17 mouse cellular contexts compared by ENCODE assay signal in the genomic region with DNA sequence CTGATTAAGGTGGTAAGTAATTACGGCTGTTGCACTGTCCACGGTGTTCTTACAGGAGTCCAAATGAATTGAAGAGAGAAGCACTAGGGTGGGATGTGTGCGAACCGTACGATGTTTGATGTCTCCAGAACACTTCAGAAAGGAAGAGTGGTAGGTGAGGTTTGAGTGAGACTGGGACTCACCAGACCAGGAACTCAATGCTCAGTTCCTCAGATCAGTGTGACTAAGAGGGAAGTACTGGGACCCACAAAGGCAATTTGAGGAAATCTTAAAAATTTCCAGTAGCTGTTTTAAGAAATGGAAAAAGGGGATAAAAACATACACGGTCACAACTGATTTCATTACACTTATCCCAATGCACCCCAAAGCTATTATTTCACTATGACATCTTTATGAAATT.
DNase-seq lines count a peak whose midpoint lies in the region; ATAC-seq lines count a peak whose summit lies in the region.
"Had no signal": no experiment of that assay in that cellular context is flagged by ENCODE, and none has a peak within 500 bp of the region (broad histone marks: within the 10 kb centered on the region; RNA-seq: fewer than 3 reads in every experiment).

No protein-coding gene starts in this region.

- no peak overlapping the region for H3K4me3 ChIP-seq in forebrain, embryonic 12.5 days (replicated peaks)
- H3K4me3 ChIP-seq: embryonic facial prominence, embryonic 10.5 days; embryonic facial prominence, embryonic 12.5 days had no signal

- WGBS in forebrain, embryonic 12.5 days, result 95% methylated on average over 6 of the region's 6 CpGs

- H3K9ac ChIP-seq in forebrain, embryonic 12.5 days, result no peak overlapping the region
- H3K9ac ChIP-seq: embryonic facial prominence, embryonic 12.5 days had no signal

- H3K36me3 ChIP-seq in forebrain, embryonic 12.5 days (replicated peaks), result no peaks in the 10 kb centered on the region
- H3K36me3 ChIP-seq: embryonic facial prominence, embryonic 10.5 days; embryonic facial prominence, embryonic 12.5 days had no signal

- no peak for DNase-seq in kidney, adult 9 months
- DNase-seq in embryo, embryonic 11 days, result no peak
- DNase-seq: adrenal gland, adult 2 months; adrenal gland, postnatal 10 days; adrenal gland, postnatal 25 days; cerebellum, adult 11-12 months; cerebellum, adult 2 months; cerebellum, adult 9-10 months; cerebellum, postnatal 10 days; cerebellum, postnatal 25 days had no signal

- no peak overlapping the region for H3K4me2 ChIP-seq in forebrain, embryonic 12.5 days
- H3K4me2 ChIP-seq: embryonic facial prominence, embryonic 12.5 days had no signal

- no peaks in the 10 kb centered on the region for H3K9me3 ChIP-seq in forebrain, embryonic 12.5 days
- H3K9me3 ChIP-seq: embryonic facial prominence, embryonic 10.5 days; embryonic facial prominence, embryonic 12.5 days had no signal

- H3K27ac ChIP-seq in forebrain, embryonic 12.5 days, result no peak overlapping the region
- H3K27ac ChIP-seq: embryonic facial prominence, embryonic 10.5 days; embryonic facial prominence, embryonic 12.5 days had no signal

- no peaks in the 10 kb centered on the region for H3K27me3 ChIP-seq in forebrain, embryonic 12.5 days
- H3K27me3 ChIP-seq: embryonic facial prominence, embryonic 12.5 days had no signal

- H3K4me1 ChIP-seq in forebrain, embryonic 12.5 days, result no peaks in the 10 kb centered on the region

- 0 out of 2 replicates have a peak, but pooled peaks have one; percentile 47 for ATAC-seq in common myeloid progenitor, adult 5-6 weeks (replicated peaks; ENCODE audit: low read depth, poor library complexity, severe bottlenecking)
- ATAC-seq in megakaryocyte, adult 5-6 weeks (ENCODE audit: poor library complexity, severe bottlenecking), result peak; percentile 58
- ATAC-seq in forebrain, embryonic 12.5 days (ENCODE audit: low FRiP score), result no peak
- ATAC-seq: forebrain, embryonic 14.5 days; forebrain, embryonic 16.5 days had no signal
